Mouse (Mus musculus) heart, embryonic 16.5 days (tissue): ENCODE measurements around the gene Mien1. TPM values are rescaled to one million over a fixed set of nuclear protein-coding genes. Genes with fewer than 3 reads are reported as not detected.

Experiments used
- ATAC-seq: fragments of 200-750 bp; cut with Nextera tagmentation; replicated peaks from 2 replicates; pipeline ENCODE4 v1.8.0; 2017; ENCODE audit warnings: moderate number of reproducible peaks; ENCODE audit not compliant: insufficient read depth, low FRiP score; ENCODE audit errors: extremely low read depth
- H3K27ac ChIP-seq: fragments of 300-500 bp; sonication (generic); 2 replicates; pipeline ENCODE4 v1.5.1; 2014; ENCODE audit warnings: mild to moderate bottlenecking, low read length, control low read depth, moderate library complexity
- H3K27me3 ChIP-seq: fragments of 300-500 bp; sonication (generic); 2 replicates; pipeline ENCODE4 v1.6.1; 2014; ENCODE audit warnings: low read length, mixed read lengths; ENCODE audit not compliant: control insufficient read depth, insufficient read depth
- H3K36me3 ChIP-seq: fragments of 300-500 bp; sonication (generic); 2 replicates; pipeline ENCODE4 v1.6.1; 2014; ENCODE audit not compliant: control insufficient read depth, insufficient read depth
- H3K4me1 ChIP-seq: fragments of 300-500 bp; sonication (generic); 2 replicates; pipeline ENCODE4 v1.6.1; 2014; ENCODE audit warnings: low read length, mixed read lengths; ENCODE audit not compliant: control insufficient read depth, insufficient read depth
- H3K4me2 ChIP-seq: fragments of 300-500 bp; sonication (generic); 2 replicates; pipeline ENCODE4 v1.6.1; 2014; ENCODE audit warnings: low read depth, mild to moderate bottlenecking, control low read depth, low read length
- H3K4me3 ChIP-seq: fragments of 300-500 bp; sonication (generic); 2 replicates; pipeline ENCODE4 v1.5.1; 2014; ENCODE audit warnings: mild to moderate bottlenecking, control low read depth, low read length
- H3K9ac ChIP-seq: fragments of 300-500 bp; sonication (generic); 2 replicates; pipeline ENCODE4 v1.6.1; 2014; ENCODE audit warnings: low read length, control low read depth
- H3K9me3 ChIP-seq: fragments of 300-500 bp; sonication (generic); replicated peaks from 2 replicates; pipeline ENCODE4 v1.6.1; 2016; ENCODE audit warnings: low read length; ENCODE audit not compliant: control insufficient read depth
- WGBS: fragments of 180-500 bp; shearing (Covaris S2); extraction: QIAGEN DNeasy Blood & Tissue Kit; methylation state at CpG from one replicate; pipeline ENCODE4 v1.1.7; 2014; 5-methylcytosine and 5-hydroxymethylcytosine counted together
- polyA plus RNA-seq: library from polyadenylated mRNA; unstranded; fragments of >200 nt; fragmentation: Nextera tagmentation; extraction: Ambion mirVana; gene quantifications from 2 replicates; pipeline ENCODE4 v1.2.1, GENCODE M21; 2015

Mien1 gene
- polyA plus RNA-seq, 1 experiment from 2014 or later, result 100 TPM

DNA sequence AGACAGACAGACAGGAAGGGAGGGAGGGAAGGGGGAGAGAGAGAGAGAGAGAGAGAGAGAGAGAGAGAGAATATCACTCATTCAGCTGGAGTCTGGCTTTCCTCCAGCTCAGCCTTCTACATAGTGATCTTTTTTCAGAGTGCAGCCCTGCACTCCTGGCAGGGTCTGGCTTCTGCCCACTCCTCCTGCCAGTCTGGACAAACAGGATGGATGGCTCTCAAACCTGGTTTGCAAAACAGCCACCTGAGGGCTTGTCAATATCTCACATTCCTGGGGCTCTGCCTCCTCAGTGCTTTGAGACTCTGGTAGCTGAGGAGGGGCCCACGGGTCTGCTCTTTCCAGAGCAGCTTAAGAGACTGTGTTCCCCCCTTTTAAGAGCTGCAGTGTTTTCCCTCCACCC lies 6.4 kb upstream of the Mien1 start:
- H3K27me3 ChIP-seq, result peaks cover 5% of the 10 kb centered on the region
- no peaks in the 10 kb centered on the region for H3K36me3 ChIP-seq
- H3K9me3 ChIP-seq, result no peaks in the 10 kb centered on the region
- H3K4me3 ChIP-seq, result no peak overlapping the region
- H3K4me1 ChIP-seq, result peaks cover 14% of the 10 kb centered on the region
- H3K27ac ChIP-seq, result no peak overlapping the region
- no peak for ATAC-seq
- no peak overlapping the region for H3K9ac ChIP-seq
- no peak overlapping the region for H3K4me2 ChIP-seq
- WGBS, result 26% methylated on average over 1 of the region's 1 CpGs

DNA sequence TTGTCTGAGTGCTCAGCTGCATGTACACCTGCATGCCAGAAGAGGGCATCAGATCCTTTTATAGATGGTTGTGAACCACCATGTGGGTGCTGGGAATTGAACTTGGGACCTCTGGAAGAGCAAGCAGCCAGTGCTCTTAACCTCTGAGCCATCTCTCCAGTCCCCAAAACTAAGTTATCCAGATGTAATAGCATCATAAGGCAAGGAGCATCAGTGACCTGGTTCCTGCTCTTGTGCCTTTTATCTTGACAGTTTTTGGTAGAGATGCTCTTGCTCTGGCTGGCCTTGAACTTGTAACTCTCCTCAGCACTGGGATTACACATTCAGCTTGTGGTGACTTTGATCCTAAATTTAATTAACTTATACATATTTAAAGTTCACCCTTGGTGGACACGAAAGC lies 4.9 kb upstream of the Mien1 start:
- no peak overlapping the region for H3K4me2 ChIP-seq
- WGBS, result 91% methylated on average over 1 of the region's 1 CpGs
- no peak overlapping the region for H3K27ac ChIP-seq
- H3K4me1 ChIP-seq, result peaks cover 14% of the 10 kb centered on the region
- no peak overlapping the region for H3K9ac ChIP-seq
- peaks cover 5% of the 10 kb centered on the region for H3K27me3 ChIP-seq
- no peaks in the 10 kb centered on the region for H3K9me3 ChIP-seq
- H3K4me3 ChIP-seq, result no peak overlapping the region
- no peaks in the 10 kb centered on the region for H3K36me3 ChIP-seq
- ATAC-seq, result no peak

DNA sequence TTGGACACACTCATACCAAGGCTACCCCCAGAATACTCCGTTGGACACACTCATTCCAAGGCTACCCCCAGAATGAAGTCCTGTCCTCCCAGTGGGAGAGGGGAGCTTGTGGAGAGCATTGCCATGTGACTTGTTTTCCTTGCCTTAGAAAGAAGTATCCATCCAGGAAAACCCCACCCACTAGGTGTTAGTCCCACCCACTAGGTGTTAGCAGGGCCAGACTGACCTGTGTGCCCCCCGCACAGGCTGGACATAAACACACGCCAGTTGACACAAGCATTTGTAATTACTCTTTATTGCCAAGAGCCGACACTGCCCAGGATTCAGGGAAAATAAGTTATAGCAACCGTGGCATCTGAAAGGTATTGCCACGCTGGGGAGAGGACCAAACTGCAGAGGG lies 1.4 kb downstream of the Mien1 start:
- H3K9ac ChIP-seq, result no peak overlapping the region
- no peak overlapping the region for H3K4me2 ChIP-seq
- peaks cover 17% of the 10 kb centered on the region for H3K36me3 ChIP-seq
- H3K4me1 ChIP-seq, result peaks cover 3% of the 10 kb centered on the region; the same call in 1 of the 2 replicates
- H3K27ac ChIP-seq, result no peak overlapping the region
- H3K9me3 ChIP-seq, result no peaks in the 10 kb centered on the region
- 81% methylated on average over 6 of the region's 6 CpGs for WGBS
- no peak for ATAC-seq
- no peak overlapping the region for H3K4me3 ChIP-seq
- no peaks in the 10 kb centered on the region for H3K27me3 ChIP-seq

DNA sequence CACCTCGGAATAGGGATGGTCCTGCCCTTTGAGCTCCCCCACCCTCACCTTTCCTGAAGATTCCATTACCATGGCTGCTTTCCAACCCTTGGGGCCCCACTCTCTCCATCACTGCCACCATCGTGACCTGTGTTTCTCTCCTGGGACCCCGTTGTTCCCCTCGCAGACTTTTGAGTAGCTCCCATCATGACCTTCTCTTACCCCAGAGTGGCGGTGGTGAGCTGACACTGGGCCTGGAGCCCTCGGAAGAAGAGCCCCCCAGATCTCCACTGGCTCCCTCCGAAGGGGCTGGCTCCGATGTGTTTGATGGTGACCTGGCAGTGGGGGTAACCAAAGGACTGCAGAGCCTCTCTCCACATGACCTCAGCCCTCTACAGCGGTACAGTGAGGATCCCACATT lies 3.1 kb downstream of the Mien1 start:
- no peaks in the 10 kb centered on the region for H3K27me3 ChIP-seq
- H3K4me2 ChIP-seq, result no peak overlapping the region
- H3K4me3 ChIP-seq, result no peak overlapping the region
- no peak for ATAC-seq
- no peaks in the 10 kb centered on the region for H3K9me3 ChIP-seq
- H3K36me3 ChIP-seq, result peaks cover 25% of the 10 kb centered on the region
- no peak overlapping the region for H3K27ac ChIP-seq
- 83% methylated on average over 9 of the region's 9 CpGs for WGBS
- no peak overlapping the region for H3K9ac ChIP-seq
- H3K4me1 ChIP-seq, result peaks cover 3% of the 10 kb centered on the region; the same call in 1 of the 2 replicates

DNA sequence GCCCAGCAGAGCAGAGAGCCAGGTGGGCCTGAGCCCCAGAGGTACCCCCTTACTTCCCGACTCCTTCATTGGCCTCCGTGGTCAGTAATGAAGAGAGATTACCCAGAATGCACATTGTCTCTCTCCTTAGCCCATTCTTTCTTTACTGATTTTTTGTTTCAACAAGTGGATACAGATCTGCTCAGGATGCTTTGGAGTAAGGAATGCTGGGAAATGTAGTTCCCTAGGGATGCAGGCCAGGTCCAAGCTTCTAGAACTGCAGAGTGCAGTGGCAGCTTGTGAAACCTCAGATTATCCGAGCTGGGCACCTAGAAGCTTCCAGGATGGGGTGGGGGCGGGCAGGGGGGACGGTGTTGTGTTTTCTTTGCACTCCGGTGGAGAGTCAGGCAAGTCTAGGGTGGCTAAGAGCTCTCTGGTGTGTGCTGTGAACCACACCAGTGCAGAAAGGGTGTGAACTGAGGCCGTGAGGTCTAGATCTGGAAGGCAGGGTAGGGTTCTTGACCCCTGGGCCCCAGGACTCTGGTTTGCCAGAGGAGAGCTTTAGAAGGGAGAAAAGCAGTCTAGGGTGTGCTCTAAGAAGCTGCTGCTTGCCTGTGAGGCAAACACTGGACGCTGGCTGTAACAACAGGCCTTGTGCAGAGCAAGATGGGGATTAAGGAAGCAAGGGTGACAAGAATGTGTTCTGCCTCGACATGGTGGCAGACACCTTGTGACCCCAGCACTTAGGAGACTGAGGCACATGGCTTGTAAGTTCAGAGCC lies 6.9 kb downstream of the Mien1 start:
- Histone ChIP-seq H3K27ac (no peak overlapping the region), H3K36me3 (peaks cover 54% of the 10 kb centered on the region), H3K4me2 (no peak overlapping the region), H3K27me3 (no peaks in the 10 kb centered on the region), H3K4me3 (no peak overlapping the region), H3K9ac (no peak overlapping the region), H3K9me3 (no peaks in the 10 kb centered on the region), H3K4me1 (no peaks in the 10 kb centered on the region)
- WGBS, result 75% methylated on average over 9 of the region's 9 CpGs
- ATAC-seq, result no peak

DNA sequence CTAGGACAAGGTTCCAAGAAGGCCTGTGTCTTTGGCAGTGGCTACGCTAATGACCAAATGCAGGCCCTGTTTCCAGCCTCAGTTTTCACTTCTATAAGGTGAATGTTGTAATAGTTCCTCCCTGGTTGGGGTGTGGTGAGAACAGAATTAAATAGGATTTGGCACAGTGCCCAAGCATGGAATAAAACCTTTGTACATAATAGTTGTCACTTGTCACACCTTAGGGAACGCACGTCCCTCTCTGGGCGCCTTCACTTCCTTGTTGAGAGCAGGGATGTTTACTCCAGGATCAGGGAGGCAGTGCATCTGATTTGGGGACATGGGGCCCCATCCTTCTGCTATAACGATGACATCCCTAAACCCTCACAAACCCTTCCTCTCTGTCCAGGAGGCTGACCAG lies 10.4 kb downstream of the Mien1 start:
- ATAC-seq, result no peak
- WGBS, result 82% methylated on average over 5 of the region's 5 CpGs
- H3K36me3 ChIP-seq, result peaks cover 64% of the 10 kb centered on the region
- H3K9ac ChIP-seq, result no peak overlapping the region
- H3K4me3 ChIP-seq, result no peak overlapping the region
- no peaks in the 10 kb centered on the region for H3K4me1 ChIP-seq
- H3K27me3 ChIP-seq, result no peaks in the 10 kb centered on the region
- H3K27ac ChIP-seq, result no peak overlapping the region
- H3K9me3 ChIP-seq, result no peaks in the 10 kb centered on the region
- H3K4me2 ChIP-seq, result no peak overlapping the region

DNA sequence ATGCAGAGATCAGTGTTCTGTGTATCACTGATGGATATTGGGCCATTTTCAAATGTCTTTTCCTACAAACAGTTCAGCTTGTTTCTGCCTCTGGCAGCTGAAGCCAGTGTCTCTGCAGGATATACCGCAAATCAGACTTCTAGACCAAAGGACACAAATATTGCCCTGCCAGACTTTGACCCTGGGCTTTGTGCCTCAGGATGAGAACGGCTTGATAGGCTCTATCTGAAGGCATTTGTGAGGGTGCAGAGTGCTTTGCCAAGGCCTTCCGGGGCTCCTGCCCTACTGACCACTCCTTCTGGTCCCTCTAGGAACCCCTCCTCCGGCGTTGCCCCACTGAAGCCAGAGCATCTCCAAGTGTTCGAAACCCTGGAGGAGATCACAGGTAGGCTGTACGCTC lies 12.2 kb downstream of the Mien1 start:
- WGBS, result 90% methylated on average over 7 of the region's 7 CpGs
- Histone ChIP-seq H3K4me2 (no peak overlapping the region), H3K36me3 (peaks cover 71% of the 10 kb centered on the region), H3K9ac (no peak overlapping the region), H3K27me3 (no peaks in the 10 kb centered on the region), H3K4me1 (no peaks in the 10 kb centered on the region), H3K4me3 (no peak overlapping the region), H3K9me3 (no peaks in the 10 kb centered on the region), H3K27ac (no peak overlapping the region)
- no peak for ATAC-seq

DNA sequence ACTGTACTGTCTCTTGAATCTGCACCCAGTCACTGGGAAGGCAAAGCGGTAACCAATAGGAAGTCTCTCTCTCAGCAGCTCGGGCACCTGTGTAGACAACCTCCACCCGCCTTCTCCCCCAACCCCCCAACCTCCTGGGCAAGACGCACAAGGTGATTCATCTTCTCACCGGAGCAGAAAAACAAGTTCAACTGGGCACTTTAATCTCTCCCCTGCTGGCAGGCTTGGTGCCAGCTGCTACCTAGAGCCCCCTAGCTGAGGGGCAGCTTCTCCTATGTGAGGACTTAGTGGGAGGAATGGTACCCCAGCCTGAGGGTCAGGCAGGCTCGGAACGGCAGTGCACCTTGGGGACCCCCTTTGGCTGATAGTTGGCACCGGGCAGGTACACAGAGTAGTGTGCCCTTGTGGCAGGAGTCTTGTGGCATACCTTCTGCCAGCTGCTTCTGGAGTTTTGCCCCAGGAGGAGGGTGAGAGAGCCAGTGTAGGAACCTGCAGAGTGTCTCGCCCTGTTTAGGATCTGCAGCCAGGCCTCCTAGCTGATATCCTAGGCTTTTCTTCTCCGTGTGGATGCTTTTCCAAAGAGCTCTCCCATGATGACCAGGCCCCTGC lies 19.7 kb downstream of the Mien1 start:
- H3K36me3 ChIP-seq, result peaks cover 23% of the 10 kb centered on the region
- peak overlapping the region; percentile 19; the same call in 1 of the 2 replicates for H3K27ac ChIP-seq
- no peak overlapping the region for H3K4me3 ChIP-seq
- H3K9me3 ChIP-seq, result no peaks in the 10 kb centered on the region
- no peaks in the 10 kb centered on the region for H3K27me3 ChIP-seq
- no peak overlapping the region for H3K4me2 ChIP-seq
- ATAC-seq, result no peak
- 74% methylated on average over 10 of the region's 10 CpGs for WGBS
- peaks cover 47% of the 10 kb centered on the region for H3K4me1 ChIP-seq
- H3K9ac ChIP-seq, result no peak overlapping the region

DNA sequence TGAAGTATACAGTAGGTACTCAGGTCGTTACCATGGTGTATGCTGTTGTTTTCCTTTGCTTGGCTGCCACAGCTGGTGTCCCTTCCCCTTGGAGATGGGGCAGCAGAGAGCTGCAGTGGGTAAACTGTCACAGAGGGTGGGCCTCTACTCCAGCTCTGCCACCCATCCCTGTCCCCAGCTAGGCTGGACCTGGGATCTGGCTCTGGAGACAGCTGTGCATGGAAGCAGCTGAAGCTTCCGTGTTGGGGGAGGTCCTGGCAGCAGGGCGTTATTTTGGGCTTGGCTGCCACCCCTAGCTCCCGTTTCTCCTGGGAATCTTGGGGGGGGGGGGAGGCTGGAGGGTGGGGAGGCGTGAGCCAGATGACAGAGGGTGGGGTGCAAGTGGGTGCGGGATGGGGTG lies 20.5 kb downstream of the Mien1 start:
- H3K27me3 ChIP-seq, result no peaks in the 10 kb centered on the region
- no peak overlapping the region for H3K9ac ChIP-seq
- H3K36me3 ChIP-seq, result peaks cover 16% of the 10 kb centered on the region
- H3K27ac ChIP-seq, result peak overlapping the region; percentile 47
- peaks cover 52% of the 10 kb centered on the region for H3K4me1 ChIP-seq
- H3K4me2 ChIP-seq, result no peak overlapping the region
- H3K9me3 ChIP-seq, result no peaks in the 10 kb centered on the region
- no peak overlapping the region for H3K4me3 ChIP-seq
- no peak for ATAC-seq
- 40% methylated on average over 5 of the region's 6 CpGs for WGBS
